Mouse (Mus musculus) adipocyte (in vitro differentiated cells): ENCODE measurements around the gene Nts.
"Not testable (repeated sequence)": the region's sequence is repeated elsewhere in the genome, so short reads cannot be mapped to it uniquely, and the experiment has no call there.

Experiments used
- DNase-seq: peaks from one replicate; pipeline ENCODE4 v3.0.0-alpha.2; 2016; ENCODE audit warnings: low spot score

Gene Nts

GRCm38 (mm10) chr10:102490386-102490785 lies at the start of gene Nts:
Gene Nts (minus strand): TSS chr10:102490486.
- DNase-seq, result no peak

- DNase-seq, result no peak
Observed at GRCm38 (mm10) chr10:102527901-102528300, 37.6 kb upstream of the Nts start.

GRCm38 (mm10) chr10:102514159-102514558 lies 23.9 kb upstream of the Nts start:
- DNase-seq, result no peak

GRCm38 (mm10) chr10:102511807-102512461 lies 21.6 kb upstream of the Nts start, which contains the start of gene Rassf9:
Gene Rassf9 (plus strand): TSS chr10:102512222.
- DNase-seq, result no peak

- DNase-seq, result no peak
Observed at GRCm38 (mm10) chr10:102511461-102511806, 21.1 kb upstream of the Nts start.

GRCm38 (mm10) chr10:102507386-102507785 lies 17.1 kb upstream of the Nts start:
- DNase-seq, result no peak

- peak; percentile 3 for DNase-seq
Observed at GRCm38 (mm10) chr10:102498754-102499153, 8.5 kb upstream of the Nts start.

- DNase-seq, result peak; percentile 36
Observed at GRCm38 (mm10) chr10:102491792-102492191, 1.5 kb upstream of the Nts start.

- DNase-seq, result no peak
Observed at GRCm38 (mm10) chr10:102469412-102469811, 20.9 kb downstream of the Nts start.

GRCm38 (mm10) chr10:102451756-102452155 lies 38.5 kb downstream of the Nts start:
- DNase-seq, result peak; percentile 35

- peak; percentile 76 for DNase-seq
Observed at GRCm38 (mm10) chr10:102449449-102449848, 40.8 kb downstream of the Nts start.

GRCm38 (mm10) chr10:102444912-102445556 lies 45.3 kb downstream of the Nts start:
- peak; percentile 8 for DNase-seq

GRCm38 (mm10) chr10:102435467-102435866 lies 54.8 kb downstream of the Nts start:
- DNase-seq, result not testable (repeated sequence)

GRCm38 (mm10) chr10:102435048-102435447 lies 55.2 kb downstream of the Nts start:
- DNase-seq, result not testable (repeated sequence)
